Mouse (Mus musculus) common myeloid progenitor, adult 5-6 weeks (primary cell): ENCODE measurements at regions not wholly inside any gene's neighbourhood (a gene's known extent, or its start where the extent isn't known, plus 50 kb on each side); places are given as distances from the start of the nearest gene placed in this dataset.
A peak's percentile ranks its signal among the peaks of the same experiment; 100 is the strongest.

Experiments used
- ATAC-seq: replicated peaks from 2 replicates; pipeline ENCODE4 v1.8.0; 2016; ENCODE audit warnings: low read depth, mild to moderate bottlenecking, moderate TSS enrichment, inconsistent platforms; ENCODE audit not compliant: poor library complexity, severe bottlenecking

- ATAC-seq, result no peak
These were observed 122.8 kb upstream of the Efna5 start for GRCm38 (mm10) chr17:63003911-63004310.

GRCm38 (mm10) chr17:63002729-63003128 lies 121.6 kb upstream of the Efna5 start:
- ATAC-seq, result peak; percentile 64

- ATAC-seq, result peak; percentile 42; the same call in 1 of the 2 replicates
These were observed 120.8 kb upstream of the Efna5 start for GRCm38 (mm10) chr17:63001898-63002297.

- ATAC-seq, result peak; percentile 75
These were observed 116.6 kb upstream of the Efna5 start for GRCm38 (mm10) chr17:62997691-62998090.

- ATAC-seq, result no peak
These were observed 114.2 kb upstream of the Efna5 start for GRCm38 (mm10) chr17:62995316-62995715.

GRCm38 (mm10) chr17:62992977-62993376 lies 111.9 kb upstream of the Efna5 start:
- ATAC-seq, result no peak; the same call in 1 of the 2 replicates

- peak; percentile 47 for ATAC-seq
These were observed 105.2 kb upstream of the Efna5 start for GRCm38 (mm10) chr17:62986304-62986703.

- ATAC-seq, result no peak
These were observed 99.2 kb upstream of the Efna5 start for GRCm38 (mm10) chr17:62980337-62980736.

- no peak for ATAC-seq
These were observed 96.4 kb upstream of the Efna5 start for GRCm38 (mm10) chr17:62977561-62977960.

GRCm38 (mm10) chr17:62977136-62977535 lies 96.0 kb upstream of the Efna5 start:
- ATAC-seq, result no peak

- ATAC-seq, result no peak
These were observed 93.6 kb upstream of the Efna5 start for GRCm38 (mm10) chr17:62974627-62975279.

GRCm38 (mm10) chr17:62969025-62969424 lies 87.9 kb upstream of the Efna5 start:
- ATAC-seq, result no peak

- ATAC-seq, result no peak
These were observed 82.7 kb upstream of the Efna5 start for GRCm38 (mm10) chr17:62963824-62964223.

GRCm38 (mm10) chr17:62962292-62962618 lies 81.1 kb upstream of the Efna5 start:
- ATAC-seq, result no peak

- ATAC-seq, result no peak
These were observed 80.6 kb upstream of the Efna5 start for GRCm38 (mm10) chr17:62961596-62962291.

- ATAC-seq, result no peak
These were observed 78.0 kb upstream of the Efna5 start for GRCm38 (mm10) chr17:62959146-62959545.

GRCm38 (mm10) chr17:62947537-62948193 lies 66.5 kb upstream of the Efna5 start:
- no peak for ATAC-seq

GRCm38 (mm10) chr17:62940573-62941252 lies 59.6 kb upstream of the Efna5 start:
- no peak for ATAC-seq

GRCm38 (mm10) chr17:62939930-62940572 lies 58.9 kb upstream of the Efna5 start:
- ATAC-seq, result no peak

GRCm38 (mm10) chr17:62939171-62939570 lies 58.1 kb upstream of the Efna5 start:
- no peak for ATAC-seq
